Mouse (Mus musculus) limb, embryonic 14.5 days (tissue): ENCODE results near the gene St6galnac5. TPM values are rescaled to one million over a fixed set of nuclear protein-coding genes. Genes with fewer than 3 reads are reported as not detected.

Experiments
- ATAC-seq: fragments of 200-750 bp; cut with Nextera tagmentation; 2 replicates; pipeline ENCODE4 v1.8.0; 2017; ENCODE audit warnings: low read depth, moderate number of reproducible peaks, moderate TSS enrichment; ENCODE audit not compliant: low FRiP score
- DNase-seq: peaks from one replicate; pipeline ENCODE4 v3.0.0-alpha.2; 2015; ENCODE audit warnings: low spot score
- H3K27ac ChIP-seq: fragments of 300-500 bp; sonication (generic); replicated peaks from 2 replicates; pipeline ENCODE4 v1.5.1; 2014; ENCODE audit warnings: low read depth, mild to moderate bottlenecking, low read length, moderate library complexity, mixed read lengths
- H3K27me3 ChIP-seq: fragments of 300-500 bp; sonication (generic); 2 replicates; pipeline ENCODE4 v1.6.1; 2014; ENCODE audit warnings: low read length, mixed read lengths; ENCODE audit not compliant: control insufficient read depth, insufficient read depth
- H3K36me3 ChIP-seq: fragments of 300-500 bp; sonication (generic); 2 replicates; pipeline ENCODE4 v1.6.1; 2014; ENCODE audit warnings: mild to moderate bottlenecking, low read length, moderate library complexity, mixed read lengths; ENCODE audit not compliant: control insufficient read depth, insufficient read depth
- H3K4me1 ChIP-seq: fragments of 300-500 bp; sonication (generic); 2 replicates; pipeline ENCODE4 v1.6.1; 2014; ENCODE audit warnings: antibody characterized with exemption, low read length, mixed read lengths; ENCODE audit not compliant: control insufficient read depth, insufficient read depth
- H3K4me2 ChIP-seq: fragments of 300-500 bp; sonication (generic); replicated peaks from 2 replicates; pipeline ENCODE4 v1.6.1; 2014; ENCODE audit warnings: low read depth, mild to moderate bottlenecking, low read length, moderate library complexity; ENCODE audit not compliant: severe bottlenecking
- H3K4me3 ChIP-seq: fragments of 300-500 bp; sonication (generic); replicated peaks from 2 replicates; pipeline ENCODE4 v1.5.1; 2014; ENCODE audit warnings: low read length
- H3K9ac ChIP-seq: fragments of 300-500 bp; sonication (generic); 2 replicates; pipeline ENCODE4 v1.6.1; 2014; ENCODE audit warnings: mild to moderate bottlenecking, low read depth, low read length, moderate library complexity; ENCODE audit not compliant: severe bottlenecking
- H3K9me3 ChIP-seq: fragments of 300-500 bp; sonication (generic); 2 replicates; pipeline ENCODE4 v1.6.1; 2016; ENCODE audit warnings: low read length; ENCODE audit not compliant: control insufficient read depth
- POLR2A ChIP-seq: fragments of 200-500 bp; IDR thresholded peaks from 2 replicates; pipeline ENCODE4 v1.8.0; 2012; ENCODE audit warnings: inconsistent platforms, mild to moderate bottlenecking, moderate library complexity, borderline replicate concordance; ENCODE audit not compliant: insufficient read depth, insufficient read length; ENCODE audit errors: extremely low read depth
- WGBS: fragments of 180-500 bp; shearing (Covaris S2); extraction: QIAGEN DNeasy Blood & Tissue Kit; methylation state at CpG from one replicate; pipeline ENCODE4 v1.1.7; 2014; 5-methylcytosine and 5-hydroxymethylcytosine counted together
- polyA plus RNA-seq, 2 experiments: library from polyadenylated mRNA; depleted of rRNA in 1 of 2; stranded (reverse) in 1 of 2; unstranded in 1 of 2; fragments of >200 nt; fragmentation: Nextera tagmentation in 1 of 2; extraction: Ambion mirVana in 1 of 2; gene quantifications; 2 replicates each; pipeline versions ENCODE4 v1.2.1 to v1.2.3; 2012 to 2014

St6galnac5 gene
- polyA plus RNA-seq, 2 experiments, result 1.2 TPM

DNA sequence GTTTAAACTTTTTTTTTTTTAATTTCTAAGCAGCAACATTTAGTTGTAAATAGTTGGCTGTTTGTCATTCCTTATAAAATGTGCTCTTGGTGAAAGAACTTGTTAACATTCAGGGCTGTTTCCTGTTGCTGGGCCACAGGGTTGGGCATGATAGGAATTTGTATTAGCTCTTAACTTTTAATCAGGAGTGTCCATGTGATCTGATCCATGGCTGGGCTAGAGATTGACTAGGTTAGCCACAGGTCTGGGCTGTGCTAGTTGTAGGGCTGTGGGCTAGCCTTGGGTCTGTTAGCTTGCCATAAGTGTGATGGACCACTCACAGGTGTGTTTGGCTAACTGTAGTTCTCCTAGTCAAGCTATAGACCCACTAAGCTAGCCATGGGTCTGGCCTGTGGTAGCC, 138.1 kb downstream of the St6galnac5 start:
- ATAC-seq (no peak), DNase-seq (no peak)
- no peaks in the 10 kb centered on the region for H3K4me1 ChIP-seq
- H3K4me2 ChIP-seq, result no peak overlapping the region
- no peaks in the 10 kb centered on the region for H3K9me3 ChIP-seq
- TF ChIP-seq POLR2A, result no peak
- H3K27me3 ChIP-seq, result no peaks in the 10 kb centered on the region
- no peaks in the 10 kb centered on the region for H3K36me3 ChIP-seq
- H3K27ac ChIP-seq, result no peak overlapping the region
- no peak overlapping the region for H3K9ac ChIP-seq
- no peak overlapping the region for H3K4me3 ChIP-seq

- Histone ChIP-seq H3K36me3 (no peaks in the 10 kb centered on the region), H3K4me1 (no peaks in the 10 kb centered on the region), H3K27ac (no peak overlapping the region), H3K9ac (no peak overlapping the region), H3K27me3 (no peaks in the 10 kb centered on the region), H3K9me3 (no peaks in the 10 kb centered on the region), H3K4me2 (no peak overlapping the region), H3K4me3 (no peak overlapping the region)
- ATAC-seq, result no peak
- no peak for TF ChIP-seq POLR2A
- DNase-seq, result no peak
- WGBS, result 74% methylated on average over 3 of the region's 3 CpGs
Observed at GRCm38 (mm10) chr3:152842648-152843047, 139.4 kb downstream of the St6galnac5 start.

GRCm38 (mm10) chr3:152841264-152841663, 140.8 kb downstream of the St6galnac5 start:
- no peak for ATAC-seq

DNA sequence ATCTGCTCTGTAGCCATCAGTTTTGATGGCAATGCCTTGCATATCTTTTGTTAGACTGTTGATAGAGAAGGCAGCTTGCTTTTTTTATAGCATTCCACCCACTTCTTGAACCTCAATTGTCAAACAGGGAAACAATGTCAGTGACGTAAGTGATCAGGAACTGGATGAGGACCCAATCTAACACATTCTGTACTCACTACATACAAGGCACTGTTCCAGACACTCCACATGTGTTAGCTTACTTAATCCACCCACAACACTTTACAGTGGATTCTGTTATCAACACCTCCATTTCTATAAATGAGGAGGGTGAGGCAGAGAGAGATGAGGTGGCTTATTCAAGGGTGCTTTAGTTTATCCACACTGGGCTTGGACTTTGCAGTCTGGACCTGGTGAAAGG, 144.1 kb downstream of the St6galnac5 start:
- Histone ChIP-seq H3K36me3 (no peaks in the 10 kb centered on the region), H3K4me1 (no peaks in the 10 kb centered on the region), H3K9me3 (no peaks in the 10 kb centered on the region), H3K4me2 (no peak overlapping the region), H3K27ac (no peak overlapping the region), H3K9ac (no peak overlapping the region), H3K4me3 (no peak overlapping the region), H3K27me3 (no peaks in the 10 kb centered on the region)
- DNase-seq (no peak), ATAC-seq (no peak)
- TF ChIP-seq POLR2A, result no peak
- WGBS, result 76% methylated on average over 1 of the region's 1 CpGs

More at GRCm38 (mm10) chr3:152841264-152841663, 140.8 kb downstream of the St6galnac5 start:
- Histone ChIP-seq H3K4me2 (no peak overlapping the region), H3K9me3 (no peaks in the 10 kb centered on the region), H3K9ac (no peak overlapping the region), H3K4me1 (no peaks in the 10 kb centered on the region), H3K4me3 (no peak overlapping the region), H3K36me3 (no peaks in the 10 kb centered on the region), H3K27me3 (no peaks in the 10 kb centered on the region), H3K27ac (no peak overlapping the region)
- WGBS, result 73% methylated on average over 6 of the region's 6 CpGs
- no peak for TF ChIP-seq POLR2A
- no peak for DNase-seq

GRCm38 (mm10) chr3:152837407-152837806, 144.6 kb downstream of the St6galnac5 start:
- 71% methylated on average over 2 of the region's 2 CpGs for WGBS
- no peak overlapping the region for H3K9ac ChIP-seq
- H3K27me3 ChIP-seq, result no peaks in the 10 kb centered on the region
- no peaks in the 10 kb centered on the region for H3K4me1 ChIP-seq
- TF ChIP-seq POLR2A, result no peak
- H3K4me3 ChIP-seq, result no peak overlapping the region
- H3K36me3 ChIP-seq, result no peaks in the 10 kb centered on the region
- no peak overlapping the region for H3K27ac ChIP-seq
- ATAC-seq, result no peak
- H3K4me2 ChIP-seq, result no peak overlapping the region
- no peak for DNase-seq
- H3K9me3 ChIP-seq, result no peaks in the 10 kb centered on the region

DNA sequence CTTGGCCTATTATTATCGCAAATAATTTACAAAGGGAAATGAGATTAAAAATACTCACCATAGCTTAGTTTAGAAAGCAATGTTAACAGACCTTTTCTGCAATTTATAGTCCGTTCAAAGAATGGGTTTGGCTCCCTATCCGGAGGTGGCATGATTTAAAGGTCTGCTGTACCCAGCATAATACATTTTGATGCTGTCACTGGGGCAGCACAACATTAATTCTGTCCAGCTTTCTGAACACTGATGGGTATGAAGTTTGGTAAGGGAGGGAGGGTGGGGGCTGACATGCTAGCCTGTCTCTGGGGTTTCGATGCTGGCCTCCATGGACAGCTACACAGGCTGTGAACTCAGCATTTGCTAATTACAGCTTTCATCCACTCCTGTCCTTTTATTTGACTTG, 149.6 kb downstream of the St6galnac5 start:
- Histone ChIP-seq H3K36me3 (no peaks in the 10 kb centered on the region), H3K9me3 (no peaks in the 10 kb centered on the region), H3K4me1 (no peaks in the 10 kb centered on the region), H3K4me2 (no peak overlapping the region), H3K27me3 (no peaks in the 10 kb centered on the region), H3K9ac (no peak overlapping the region), H3K27ac (no peak overlapping the region), H3K4me3 (no peak overlapping the region)
- ATAC-seq (no peak), DNase-seq (no peak)
- TF ChIP-seq POLR2A, result no peak
- 76% methylated on average over 4 of the region's 4 CpGs for WGBS
